Mouse (Mus musculus) layer of hippocampus, adult 9-11 months (tissue): ENCODE results near the gene Palld.

Experiments used
- DNase-seq: peaks from one replicate; pipeline ENCODE4 v3.0.0; 2022

The Palld gene

DNA sequence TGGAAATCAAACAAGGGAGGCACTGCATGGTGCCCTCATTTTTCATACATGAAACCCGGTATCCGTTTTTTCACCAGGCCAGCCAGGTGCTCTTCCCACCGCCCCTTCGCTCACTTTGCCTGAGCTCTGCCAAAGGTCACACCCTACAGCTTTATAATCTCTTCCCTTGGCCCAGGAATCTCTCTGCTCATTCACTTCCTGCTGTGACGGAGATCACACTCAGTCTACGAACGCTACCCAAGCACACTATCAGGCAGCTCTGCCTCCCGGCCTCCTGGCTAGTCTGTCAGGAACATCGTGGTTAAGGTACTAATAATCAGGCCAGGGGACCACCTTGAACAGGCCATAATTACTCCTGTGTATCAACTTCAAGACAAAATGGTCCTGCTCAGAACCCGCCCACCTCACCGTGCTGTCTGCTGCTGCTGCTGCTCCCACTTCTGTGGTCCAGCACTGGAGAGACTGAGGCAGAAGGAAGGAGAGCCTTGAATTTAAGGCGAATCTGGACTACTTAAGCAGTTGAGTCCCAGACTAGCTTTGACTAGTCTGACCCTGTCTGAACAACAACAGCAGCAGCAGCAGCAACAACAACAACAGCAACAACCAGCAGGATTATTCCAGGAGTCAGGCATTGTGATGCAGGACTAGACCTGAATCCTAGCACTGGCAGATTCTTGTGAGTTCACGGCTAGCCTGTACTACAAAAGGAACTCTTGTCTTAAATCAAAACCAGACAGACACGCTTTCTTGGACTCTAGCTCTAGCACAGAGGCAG lies 187.0 kb downstream of the Palld start:
- DNase-seq: no peak

GRCm38 (mm10) chr8:61714293-61714831 lies 188.1 kb downstream of the Palld start:
- no peak for DNase-seq

DNA sequence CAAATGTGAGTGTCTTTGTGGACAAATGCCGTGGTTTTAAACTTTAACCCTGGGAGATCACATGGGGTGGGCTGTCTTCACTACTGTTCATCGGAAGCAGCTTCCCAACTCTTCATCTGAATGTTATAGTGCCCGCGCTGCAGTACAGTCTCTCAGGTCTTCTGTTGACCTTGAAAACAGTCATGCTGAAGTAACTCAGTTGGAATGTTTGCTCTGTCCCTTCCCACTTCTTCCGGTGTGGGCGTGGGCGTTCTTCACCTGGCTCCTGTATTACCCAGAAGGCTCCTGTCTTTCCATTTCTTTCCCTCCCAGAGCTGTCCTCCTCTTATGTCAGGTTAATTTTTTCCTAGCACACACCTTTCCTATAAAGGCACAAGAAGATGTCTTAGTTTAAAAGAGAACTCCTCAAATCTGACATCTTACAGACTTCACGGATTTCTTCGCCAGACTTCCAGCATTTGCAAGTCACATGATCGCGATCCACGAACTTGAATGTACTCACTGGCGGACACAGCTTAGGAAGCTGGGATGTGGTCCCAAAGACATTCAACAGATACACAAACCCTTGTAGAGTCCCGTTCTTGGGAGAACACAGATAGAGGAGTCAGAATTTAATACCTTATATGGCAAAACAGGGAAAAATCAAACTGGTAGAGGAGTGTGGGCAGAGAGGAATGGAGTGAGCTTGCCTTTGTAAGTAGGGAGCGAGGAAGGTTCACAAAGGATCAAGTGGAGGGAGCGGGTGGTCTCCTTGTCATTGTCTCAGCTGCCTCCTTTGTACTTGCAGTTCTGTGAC lies 189.1 kb downstream of the Palld start:
- DNase-seq: no peak

DNA sequence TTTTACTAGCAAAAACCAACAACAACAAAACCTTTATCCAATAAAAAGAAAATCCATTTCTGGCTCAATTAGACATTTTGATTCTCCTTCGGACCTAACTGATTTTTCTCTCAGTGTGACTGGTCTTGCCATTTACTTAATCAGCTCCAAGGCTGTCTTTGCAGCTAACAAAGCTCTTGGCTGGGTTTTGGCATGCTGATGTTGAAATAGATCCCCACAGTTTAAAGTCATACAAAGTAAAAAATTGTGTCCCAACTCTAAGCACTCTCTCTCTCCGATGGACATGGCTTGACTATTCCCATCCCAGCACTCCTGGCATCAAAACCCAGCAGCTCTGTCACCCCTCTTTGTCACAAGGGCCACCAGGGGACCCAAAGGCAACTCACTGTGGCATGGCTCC lies 190.1 kb downstream of the Palld start:
- DNase-seq: no peak

DNA sequence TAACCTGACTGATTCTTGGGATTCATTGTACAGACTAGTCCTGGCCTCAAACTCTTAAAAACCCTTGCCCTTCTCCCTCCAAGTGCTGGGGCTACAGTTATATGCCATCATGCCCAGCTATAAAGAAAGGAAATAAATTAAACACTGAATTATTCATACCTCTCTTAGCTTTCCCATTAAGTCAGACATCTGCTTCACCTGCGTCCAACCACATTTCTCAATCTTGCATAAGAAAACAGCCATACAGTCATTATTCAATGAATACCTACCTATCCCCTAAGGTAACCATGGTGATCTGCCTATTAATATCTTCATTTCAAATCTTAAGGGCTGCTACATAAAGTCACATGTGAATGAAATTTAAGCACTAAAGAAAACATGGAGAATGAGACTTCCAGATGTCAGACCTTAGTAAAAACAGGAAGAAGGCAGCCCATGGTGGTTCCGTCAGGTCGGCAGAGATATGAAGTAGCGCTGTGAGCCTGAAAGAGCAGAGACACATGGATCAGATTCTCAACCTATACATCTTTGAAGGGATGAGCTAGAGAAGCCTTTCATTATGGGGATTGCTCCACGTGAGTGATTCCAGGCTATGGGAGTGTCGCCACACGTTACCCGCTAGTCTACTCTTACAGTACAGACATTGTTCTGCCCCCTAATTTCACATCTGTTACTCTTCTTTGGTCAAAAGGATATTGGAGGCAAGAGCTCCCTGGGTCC lies 193.7 kb downstream of the Palld start:
- DNase-seq: no peak

GRCm38 (mm10) chr8:61705491-61705890 lies 197.0 kb downstream of the Palld start:
- no peak for DNase-seq

DNA sequence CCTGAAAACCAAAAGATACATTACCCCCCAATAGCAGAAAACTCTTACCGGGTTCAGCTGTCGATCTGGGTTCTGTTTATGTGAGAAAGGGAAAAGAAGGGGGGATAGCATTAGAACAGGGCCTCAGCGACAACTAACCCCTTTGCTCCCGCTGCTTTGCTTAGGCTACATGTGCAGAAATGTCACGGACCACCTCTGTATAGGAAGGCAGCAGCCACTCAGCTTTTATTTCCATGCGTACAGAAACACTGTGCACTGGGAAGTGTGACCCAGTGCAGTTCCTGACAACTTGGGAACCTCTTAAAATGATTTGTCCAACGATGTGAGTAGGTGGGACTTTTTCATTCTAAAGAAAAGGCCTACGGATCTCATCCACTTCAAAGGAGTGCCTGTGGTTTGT lies 200.4 kb downstream of the Palld start:
- no peak for DNase-seq

DNA sequence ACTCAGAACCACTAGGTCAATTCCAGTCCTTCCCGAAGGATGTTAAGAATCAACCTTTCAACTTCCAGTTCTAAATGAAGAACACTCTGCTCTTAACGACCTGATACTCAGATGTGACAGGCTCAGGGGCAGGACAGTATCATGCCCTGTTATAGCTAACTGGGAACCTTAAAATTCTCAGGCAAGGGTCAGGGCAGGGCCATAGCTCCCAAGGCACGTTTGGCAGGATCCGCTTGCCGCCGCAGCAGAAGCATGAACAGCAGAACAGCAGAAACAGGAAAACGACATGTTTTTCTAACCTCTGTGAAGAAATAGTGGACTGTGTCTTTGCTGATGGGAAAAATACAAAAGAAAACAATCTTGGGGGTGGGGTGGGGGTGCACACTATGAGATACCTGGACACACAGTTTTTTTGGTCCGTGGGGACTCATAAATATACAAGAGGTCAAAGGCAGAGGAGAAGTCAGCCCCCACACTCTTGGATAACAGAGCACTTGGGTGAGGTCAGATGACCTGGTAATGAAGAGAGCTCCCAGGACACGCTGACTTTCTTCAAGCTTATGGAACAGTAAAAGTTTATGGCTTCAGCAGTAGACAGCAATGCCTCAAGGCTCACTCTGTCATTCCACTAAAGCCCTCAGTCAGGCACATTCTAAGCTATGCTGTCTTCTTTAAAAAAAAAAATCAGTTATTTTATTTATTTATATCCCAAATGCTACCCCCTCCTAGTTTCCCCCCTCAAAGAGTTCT lies 201.4 kb downstream of the Palld start:
- no peak for DNase-seq

GRCm38 (mm10) chr8:61700298-61700697 lies 202.2 kb downstream of the Palld start:
- no peak for DNase-seq

DNA sequence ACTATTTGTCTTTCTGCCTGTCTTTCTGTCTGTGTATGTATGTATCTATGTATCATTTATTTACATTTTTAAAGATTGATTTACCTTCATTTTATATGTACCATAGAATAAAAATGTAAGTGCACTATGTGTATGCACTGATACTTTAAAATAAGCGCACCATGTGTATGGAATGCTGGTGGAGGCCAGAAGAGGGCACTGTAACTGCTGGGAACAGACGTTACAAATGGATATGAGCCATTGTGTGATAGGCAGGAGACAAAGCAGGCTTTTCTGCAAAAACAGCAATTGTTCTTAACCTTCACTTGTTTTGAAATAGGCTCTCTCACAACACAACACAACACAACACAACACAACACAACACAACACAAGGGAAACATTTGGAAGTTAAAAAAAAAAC lies 203.5 kb downstream of the Palld start:
- no peak for DNase-seq

DNA sequence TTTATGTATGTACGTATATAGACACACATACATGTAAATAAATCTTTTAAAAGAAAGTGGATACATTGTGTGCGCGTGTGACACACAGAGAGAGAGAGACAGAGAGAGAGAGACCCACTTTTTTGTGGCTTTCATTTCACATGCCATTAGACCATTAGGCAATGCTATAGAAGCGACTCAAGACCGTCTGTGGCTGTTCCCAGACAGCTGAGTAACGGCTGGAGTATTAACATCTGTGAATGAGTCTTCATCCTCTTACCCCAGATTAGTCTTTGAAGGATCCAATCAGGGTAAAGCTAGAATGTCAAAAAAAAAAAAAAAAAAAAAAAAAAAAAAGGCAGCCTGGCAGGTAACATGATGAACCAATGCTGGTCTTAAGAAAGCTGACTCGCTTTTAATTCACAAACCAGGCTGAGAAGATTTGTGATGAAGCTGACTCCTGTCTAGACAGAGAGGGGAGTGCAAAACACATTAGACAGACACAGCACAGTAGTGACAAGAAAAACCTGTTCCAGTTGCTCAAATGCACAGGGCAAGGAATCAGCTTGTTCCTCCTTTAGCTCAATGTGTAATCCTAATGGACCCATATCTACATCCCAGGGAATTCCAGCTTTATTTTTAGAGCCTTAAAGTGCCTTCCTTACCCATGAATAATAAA lies 204.6 kb downstream of the Palld start:
- no peak for DNase-seq

DNA sequence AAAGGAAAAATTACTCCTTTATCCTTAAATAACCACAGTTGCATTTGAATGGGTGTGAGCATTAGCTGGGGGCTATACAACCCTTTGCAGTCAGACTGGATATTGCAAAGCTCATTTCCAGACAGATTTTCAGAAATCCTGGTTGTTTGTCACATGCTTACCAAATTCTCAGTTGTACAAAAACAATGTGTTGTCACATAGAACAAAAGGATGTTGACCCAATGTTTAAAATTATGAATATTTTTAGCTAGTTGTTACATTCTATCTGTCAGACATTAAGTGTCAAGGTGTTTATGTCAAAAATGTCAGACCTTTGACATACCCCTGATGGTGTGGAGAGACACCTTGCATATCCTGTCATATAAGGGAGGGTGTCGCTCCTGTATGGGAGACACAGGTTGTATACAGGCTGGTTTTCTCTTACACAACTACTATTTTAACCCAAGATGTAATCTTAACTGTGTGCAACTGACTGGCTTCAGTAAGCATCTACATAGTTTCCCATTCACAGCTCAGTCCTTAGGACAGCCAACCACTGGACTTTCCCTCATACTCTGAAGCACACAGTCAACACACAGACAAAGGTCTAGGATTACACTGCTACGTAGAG lies 205.5 kb downstream of the Palld start:
- DNase-seq: no peak

- DNase-seq: no peak
These were observed 207.1 kb downstream of the Palld start for GRCm38 (mm10) chr8:61695416-61695815.

- no peak for DNase-seq
These were observed 209.6 kb downstream of the Palld start for GRCm38 (mm10) chr8:61692866-61693265.

DNA sequence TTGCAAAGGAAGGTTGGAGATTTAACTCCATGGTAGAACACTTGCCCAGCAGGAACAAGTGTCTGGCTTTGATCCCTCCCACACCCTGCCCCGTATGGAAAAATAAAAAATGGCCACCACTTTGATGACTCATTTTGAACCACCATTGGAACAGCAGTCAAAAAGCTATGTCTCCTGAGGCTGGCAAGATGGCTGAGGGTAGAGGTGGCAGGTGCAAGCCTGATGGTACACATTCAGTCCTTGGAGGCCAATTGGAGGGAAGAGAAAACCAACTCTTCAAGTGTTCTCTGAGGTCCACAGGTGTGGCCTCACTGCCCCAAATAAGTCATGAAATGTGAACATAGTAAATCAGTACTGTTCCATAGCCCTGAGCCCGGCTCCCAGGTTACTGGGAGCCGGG lies 210.4 kb downstream of the Palld start:
- no peak for DNase-seq

DNA sequence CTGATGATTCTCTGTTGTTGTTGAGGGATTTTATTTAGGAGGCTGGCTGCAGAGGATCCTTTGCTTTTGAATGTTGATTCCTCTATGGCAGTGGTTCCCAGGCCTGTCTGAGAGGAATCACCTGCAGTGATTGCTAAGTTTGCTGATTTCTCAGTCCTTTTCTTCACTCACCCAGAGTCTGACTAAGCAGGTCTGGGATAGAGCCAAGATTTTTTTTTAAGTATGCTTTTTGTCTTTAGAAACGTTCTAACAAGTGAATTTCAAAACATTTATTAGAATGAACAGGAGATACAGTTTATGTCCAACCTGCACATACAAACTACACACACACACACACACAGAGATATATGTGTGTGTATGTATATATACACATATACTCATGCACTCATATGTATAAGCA lies 211.1 kb downstream of the Palld start:
- no peak for DNase-seq

DNA sequence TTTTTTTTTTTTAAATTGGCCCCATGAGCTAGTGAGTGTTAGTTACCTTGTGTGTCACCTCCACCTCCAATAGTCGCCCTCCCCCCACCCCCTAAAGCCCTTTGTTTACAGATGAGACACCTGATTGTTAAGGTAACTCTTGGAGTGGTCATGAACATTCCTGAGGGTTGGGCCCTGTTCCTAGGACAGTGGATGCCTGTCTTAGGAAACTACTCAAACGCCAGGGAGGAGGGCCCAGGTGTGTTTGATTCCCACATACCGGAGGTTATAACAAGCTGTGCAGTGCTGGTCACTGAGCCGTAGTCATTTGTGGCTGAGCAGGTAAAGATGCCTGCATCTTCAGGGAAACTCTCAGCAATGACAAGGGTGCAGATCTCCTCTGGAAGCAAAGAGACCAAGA lies 215.4 kb downstream of the Palld start:
- no peak for DNase-seq

- no peak for DNase-seq
These were observed 216.2 kb downstream of the Palld start for GRCm38 (mm10) chr8:61686340-61686739.

DNA sequence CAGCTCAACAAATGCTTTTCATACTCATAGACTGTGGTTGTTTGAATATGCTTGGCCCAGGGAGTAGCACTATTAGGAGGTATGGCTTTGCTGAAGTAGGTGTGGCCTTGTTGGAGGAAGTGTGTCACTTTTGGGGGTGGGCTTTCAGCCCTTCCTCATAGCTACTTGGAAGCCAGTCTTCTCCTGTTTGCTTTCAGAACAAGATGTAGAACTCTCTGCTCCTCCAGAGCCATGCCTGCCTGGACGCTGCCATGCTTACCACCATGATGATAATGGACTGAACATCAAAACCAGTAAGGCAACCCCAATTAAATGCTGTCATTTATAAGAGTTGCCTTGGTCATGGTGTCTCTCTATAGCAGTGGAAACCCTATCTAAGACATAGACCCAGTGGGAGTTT lies 217.2 kb downstream of the Palld start:
- DNase-seq: no peak

DNA sequence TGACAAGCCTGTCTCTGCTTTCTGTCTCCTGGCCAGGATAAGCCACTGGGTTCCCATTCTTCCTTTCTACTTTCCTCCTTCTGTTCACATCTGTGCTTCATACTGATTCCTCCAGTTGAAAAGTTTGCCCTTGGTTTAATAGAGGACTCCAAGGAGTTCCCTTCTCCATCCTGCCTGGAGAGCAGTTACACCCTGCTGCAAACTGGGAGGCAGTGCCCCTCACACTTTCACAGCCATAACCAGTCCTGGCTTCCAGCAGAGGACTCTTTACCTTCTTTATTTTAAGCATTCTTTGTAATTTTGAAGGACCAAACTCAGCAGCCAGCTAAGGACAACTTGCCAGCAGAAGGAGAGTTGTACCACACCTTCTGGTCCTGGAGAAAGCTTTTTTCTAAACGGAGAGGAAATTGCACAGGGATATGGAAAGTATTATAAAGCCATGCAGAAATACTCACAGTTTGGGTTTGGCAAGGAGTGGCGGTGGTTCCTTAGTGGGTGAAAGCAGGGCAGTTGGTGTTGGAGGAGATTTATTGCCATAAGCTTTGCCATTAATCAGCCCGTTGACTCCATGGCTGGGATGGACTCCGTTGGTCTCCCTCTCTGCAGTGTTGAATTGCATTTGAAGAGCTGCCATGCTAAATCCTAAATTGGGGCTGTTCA lies 218.1 kb downstream of the Palld start:
- no peak for DNase-seq

DNA sequence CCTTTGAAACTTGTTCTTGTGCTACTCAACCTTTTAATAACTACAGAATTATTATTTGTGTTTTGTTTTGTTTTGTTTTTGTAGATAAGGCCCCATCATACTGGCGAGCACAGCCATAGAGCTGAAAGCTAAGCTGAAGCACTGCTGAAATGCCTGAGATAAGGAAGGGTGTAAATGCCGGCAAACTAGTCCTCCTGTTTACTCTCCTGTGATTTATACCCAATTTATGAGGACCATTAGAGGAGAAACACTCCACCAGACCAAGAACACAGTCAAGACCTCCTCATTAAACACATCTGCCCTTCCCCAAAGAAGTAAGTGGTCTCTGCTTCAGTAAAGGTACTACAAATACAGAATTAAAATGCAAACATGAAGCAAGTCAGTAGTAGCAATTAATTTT lies 219.6 kb downstream of the Palld start:
- no peak for DNase-seq
